In the genomic region with DNA sequence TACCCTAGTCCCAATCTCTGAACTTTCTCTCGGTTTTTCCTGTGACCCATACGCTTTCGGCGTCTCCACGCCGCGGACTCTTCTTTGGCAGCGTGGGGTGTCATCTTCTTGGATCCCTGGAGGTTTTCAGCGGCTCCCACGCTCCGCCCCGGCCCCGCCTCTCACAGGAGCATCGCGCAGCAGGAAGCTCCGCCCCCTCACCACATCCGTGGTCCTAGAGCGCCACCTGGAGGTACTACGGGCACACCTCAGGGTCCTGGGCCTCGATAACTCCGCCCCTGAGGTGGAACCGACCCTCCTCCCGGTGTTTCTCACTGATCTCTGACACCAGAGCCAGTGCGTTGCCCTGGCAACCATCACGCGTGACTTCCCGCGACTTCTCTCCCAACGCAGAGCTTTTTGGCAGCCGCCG, we compare ENCODE assay signal across 8 mouse cellular contexts. TPM values are rescaled to one million over a fixed set of nuclear protein-coding genes. Genes with fewer than 3 reads are reported as not detected.
DNase-seq lines count a peak whose midpoint lies in the region; ATAC-seq and TF ChIP-seq lines count a peak whose summit lies in the region.

No protein-coding gene starts in this region.

- H3K4me1 ChIP-seq in embryonic facial prominence, embryonic 13.5 days = peaks cover 32% of the 10 kb centered on the region
- peaks cover 18% of the 10 kb centered on the region for H3K4me1 ChIP-seq in limb, embryonic 14.5 days (ENCODE audit: control insufficient read depth, insufficient read depth, low read length)
- peaks cover 10% of the 10 kb centered on the region; the same call in 1 of the 2 replicates for H3K4me1 ChIP-seq in midbrain, postnatal 0 days (ENCODE audit: insufficient read depth, low read length)

- TF ChIP-seq CTCF in midbrain, postnatal 0 days (IDR thresholded peaks at IDR 0.05) = peak; percentile 98

- H3K9me3 ChIP-seq in embryonic facial prominence, embryonic 13.5 days = no peaks in the 10 kb centered on the region
- no peaks in the 10 kb centered on the region for H3K9me3 ChIP-seq in limb, embryonic 14.5 days (ENCODE audit: control insufficient read depth, low read length)
- no peaks in the 10 kb centered on the region for H3K9me3 ChIP-seq in midbrain, postnatal 0 days (ENCODE audit: low read length)

- under 1% methylated on average over 31 of the region's 31 CpGs for WGBS in embryonic facial prominence, embryonic 13.5 days
- WGBS in limb, embryonic 14.5 days = under 1% methylated on average over 31 of the region's 31 CpGs
- 0% methylated on average over 31 of the region's 31 CpGs for WGBS in midbrain, postnatal 0 days

- H3K9ac ChIP-seq in embryonic facial prominence, embryonic 13.5 days = peak overlapping the region; percentile 57
- H3K9ac ChIP-seq in limb, embryonic 14.5 days (ENCODE audit: low read depth, low read length, severe bottlenecking) = 0 out of 2 replicates have a peak overlapping the region, but pooled peaks have one; percentile 36
- no peak overlapping the region for H3K9ac ChIP-seq in midbrain, postnatal 0 days (replicated peaks; ENCODE audit: low read length, poor library complexity, severe bottlenecking)

- ATAC-seq in embryonic facial prominence, embryonic 13.5 days (ENCODE audit: insufficient number of reproducible peaks, insufficient read depth, low FRiP score, low TSS enrichment, low read depth) = peak; percentile 72
- peak; percentile 85 for ATAC-seq in limb, embryonic 14.5 days (ENCODE audit: low FRiP score, low read depth)
- peak; percentile 87 for ATAC-seq in midbrain, postnatal 0 days (ENCODE audit: low FRiP score)

- no peak overlapping the region for H3K27ac ChIP-seq in embryonic facial prominence, embryonic 13.5 days
- no peak overlapping the region for H3K27ac ChIP-seq in limb, embryonic 14.5 days (replicated peaks; ENCODE audit: low read depth, low read length)
- H3K27ac ChIP-seq in midbrain, postnatal 0 days (ENCODE audit: low read depth, low read length) = no peak overlapping the region

- peak overlapping the region; percentile 49 for H3K4me3 ChIP-seq in embryonic facial prominence, embryonic 13.5 days
- H3K4me3 ChIP-seq in limb, embryonic 14.5 days (replicated peaks; ENCODE audit: low read length) = peak overlapping the region; percentile 40
- H3K4me3 ChIP-seq in midbrain, postnatal 0 days (ENCODE audit: low read depth, low read length) = peak overlapping the region; percentile 39

- peak; percentile 94 for DNase-seq in 3134 (ENCODE audit: extremely low read depth, insufficient read length, low spot score)
- peak; percentile 97 to 98 for DNase-seq in adrenal gland, postnatal 36 days
- peak; percentile 95 for DNase-seq in heart, adult 8-10 months (ENCODE audit: low spot score)
- peak; percentile 97 for DNase-seq in kidney, adult 9 months
- DNase-seq in limb, embryonic 14.5 days (ENCODE audit: low spot score) = peak; percentile 93
- DNase-seq in midbrain, postnatal 0 days (ENCODE audit: low spot score) = peak; percentile 96
- peak; percentile 90 to 95 for DNase-seq in spleen, postnatal 14 days (ENCODE audit: low spot score in 2 of 2)

- H3K36me3 ChIP-seq in embryonic facial prominence, embryonic 13.5 days = no peaks in the 10 kb centered on the region
- H3K36me3 ChIP-seq in limb, embryonic 14.5 days (ENCODE audit: control insufficient read depth, insufficient read depth, low read length) = peaks cover 14% of the 10 kb centered on the region; the same call in 1 of the 2 replicates
- H3K36me3 ChIP-seq in midbrain, postnatal 0 days (ENCODE audit: insufficient read depth, low read length) = no peaks in the 10 kb centered on the region

- no peak for TF ChIP-seq POLR2A in limb, embryonic 14.5 days (IDR thresholded peaks at IDR 0.05; ENCODE audit: borderline replicate concordance, extremely low read depth, insufficient read depth, insufficient read length)

- H3K27me3 ChIP-seq in embryonic facial prominence, embryonic 13.5 days = 0 out of 2 replicates have a peak, but pooled peaks cover 2% of the 10 kb centered on the region
- H3K27me3 ChIP-seq in limb, embryonic 14.5 days (ENCODE audit: control insufficient read depth, insufficient read depth, low read length) = 0 out of 2 replicates have a peak, but pooled peaks cover 5% of the 10 kb centered on the region
- H3K27me3 ChIP-seq in midbrain, postnatal 0 days (ENCODE audit: insufficient read depth, low read length) = no peaks in the 10 kb centered on the region

- H3K4me2 ChIP-seq in embryonic facial prominence, embryonic 13.5 days = peak overlapping the region; percentile 86
- peak overlapping the region; percentile 77 for H3K4me2 ChIP-seq in limb, embryonic 14.5 days (replicated peaks; ENCODE audit: low read depth, low read length, severe bottlenecking)
- peak overlapping the region; percentile 81 for H3K4me2 ChIP-seq in midbrain, postnatal 0 days (ENCODE audit: low read depth, low read length, poor library complexity, severe bottlenecking)

RNA-seq across cellular contexts. Expression of a gene that starts 12.2 kb away (rescaled TPM):
- total RNA-seq in adrenal gland, postnatal 36 days (2021) = 10 to 100 TPM; 57.4 to 63.3 TPM
- 123 and 125 TPM in 2 replicates for polyA plus RNA-seq in embryonic facial prominence, embryonic 13.5 days (2015; fragmentation: Nextera tagmentation; extraction: Ambion mirVana)
- total RNA-seq in heart, adult 8-10 months (2022) = 10 to 100 TPM; 36.0 to 43.5 (median 41.1) TPM
- polyA plus RNA-seq in limb, embryonic 14.5 days (2012; rRNA removed) = 117 and 141 TPM in 2 replicates
- 201 and 210 TPM in 2 replicates for polyA plus RNA-seq in limb, embryonic 14.5 days (2014; fragmentation: Nextera tagmentation; extraction: Ambion mirVana)
- total RNA-seq in midbrain, postnatal 0 days (2014; rRNA removed) = 12.7 and 12.9 TPM in 2 replicates
- polyA plus RNA-seq in midbrain, postnatal 0 days (2015; fragmentation: Nextera tagmentation; extraction: Ambion mirVana) = 16.7 and 20.3 TPM in 2 replicates

RNA-seq across cellular contexts. Expression of a gene that starts 32.1 kb away (rescaled TPM):
- total RNA-seq in adrenal gland, postnatal 36 days (2021) = 100 to 1,000 TPM; 526 to 605 TPM
- 61.7 and 66.5 TPM in 2 replicates for polyA plus RNA-seq in embryonic facial prominence, embryonic 13.5 days (2015; fragmentation: Nextera tagmentation; extraction: Ambion mirVana)
- 100 to 1,000 TPM; 462 to 530 (median 477) TPM for total RNA-seq in heart, adult 8-10 months (2022)
- polyA plus RNA-seq in limb, embryonic 14.5 days (2012; rRNA removed) = 94.5 and 125 TPM in 2 replicates
- polyA plus RNA-seq in limb, embryonic 14.5 days (2014; fragmentation: Nextera tagmentation; extraction: Ambion mirVana) = 42.0 and 49.6 TPM in 2 replicates
- total RNA-seq in midbrain, postnatal 0 days (2014; rRNA removed) = 86.0 and 88.0 TPM in 2 replicates
- 64.5 and 68.9 TPM in 2 replicates for polyA plus RNA-seq in midbrain, postnatal 0 days (2015; fragmentation: Nextera tagmentation; extraction: Ambion mirVana)

RNA-seq across cellular contexts. Expression of a gene that starts 54.4 kb away (rescaled TPM):
- total RNA-seq in adrenal gland, postnatal 36 days (2021) = 10 to 100 TPM; 44.1 to 58.8 TPM
- polyA plus RNA-seq in embryonic facial prominence, embryonic 13.5 days (2015; fragmentation: Nextera tagmentation; extraction: Ambion mirVana) = 89.4 and 94.8 TPM in 2 replicates
- 10 to 100 TPM; 20.4 to 25.7 (median 22.7) TPM for total RNA-seq in heart, adult 8-10 months (2022)
- polyA plus RNA-seq in limb, embryonic 14.5 days (2012; rRNA removed) = 71.4 and 74.5 TPM in 2 replicates
- polyA plus RNA-seq in limb, embryonic 14.5 days (2014; fragmentation: Nextera tagmentation; extraction: Ambion mirVana) = 79.6 and 83.6 TPM in 2 replicates
- 43.6 and 48.3 TPM in 2 replicates for total RNA-seq in midbrain, postnatal 0 days (2014; rRNA removed)
- 83.9 and 85.1 TPM in 2 replicates for polyA plus RNA-seq in midbrain, postnatal 0 days (2015; fragmentation: Nextera tagmentation; extraction: Ambion mirVana)
